Mouse (Mus musculus): ENCODE results near the gene Katnal1.

GRCm38 (mm10) chr5:148972167-148972566 is 43.0 kb upstream of the Katnal1 start:
- TF ChIP-seq CTCF (IDR thresholded peaks at IDR 0.05; ENCODE audit: insufficient read depth, low read depth, low read length) (no peak), POLR2A (IDR thresholded peaks at IDR 0.05; ENCODE audit: insufficient read depth, low read depth, low read length) (no peak)

Measured in olfactory bulb, adult 2 months (tissue).